Mouse (Mus musculus): ENCODE data around the gene Ccdc24. TPM values are rescaled to one million over a fixed set of nuclear protein-coding genes. Genes with fewer than 3 reads are reported as not detected.

The Ccdc24 gene
- polyA plus RNA-seq, 1 experiment: 1.8 TPM

DNA sequence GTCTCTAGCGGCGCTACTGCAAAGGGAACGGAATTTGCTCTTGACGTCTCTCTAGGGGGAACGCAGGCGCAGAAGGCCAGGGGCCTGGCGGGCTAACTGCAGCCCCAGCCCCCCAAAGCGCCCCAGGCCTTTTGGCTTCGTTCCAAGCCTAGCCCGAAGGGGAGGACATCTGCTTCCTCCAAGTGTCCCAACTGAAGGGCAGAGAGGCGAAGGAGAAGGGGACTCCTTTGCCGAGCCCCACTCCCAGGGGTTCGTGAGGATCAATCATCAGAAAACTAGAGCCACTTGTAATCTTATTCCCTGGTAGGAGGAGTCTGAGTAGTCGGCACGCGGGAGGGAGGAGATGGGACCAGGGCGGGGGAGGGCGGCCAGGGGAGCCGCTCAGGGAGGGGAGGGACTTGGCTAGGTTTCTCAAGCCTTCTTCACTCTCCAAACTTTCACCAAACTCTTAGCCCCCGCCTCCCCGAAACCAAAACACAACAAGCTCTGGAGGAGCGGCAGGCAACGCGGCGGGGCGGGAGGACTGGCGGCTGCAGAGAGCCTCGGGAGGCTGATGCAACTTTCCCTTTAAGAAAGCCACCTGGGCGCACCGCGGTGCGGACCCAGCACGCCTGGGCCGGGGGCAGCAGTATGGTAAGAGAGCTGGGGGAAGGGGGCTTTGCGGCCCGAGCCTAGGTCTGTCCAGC is 37.4 kb downstream of the Ccdc24 start:
- peak; percentile 60 to 66 for DNase-seq
- TF ChIP-seq CTCF (IDR thresholded peaks at IDR 0.05; ENCODE audit: borderline replicate concordance, insufficient read depth, low read depth, low read length) (no peak), POLR2A (IDR thresholded peaks at IDR 0.05; ENCODE audit: borderline replicate concordance, insufficient read depth, low read length) (no peak)
- peak overlapping the region; percentile 85 for H3K4me3 ChIP-seq (replicated peaks; ENCODE audit: insufficient read depth, low read depth, low read length)
- no peaks in the 10 kb centered on the region for H3K27me3 ChIP-seq (ENCODE audit: control insufficient read depth, insufficient read depth, low read length)
- WGBS: 2% methylated on average over 36 of the region's 36 CpGs
- H3K27ac ChIP-seq (ENCODE audit: insufficient read depth, low read length): peak overlapping the region; percentile 63
- no peaks in the 10 kb centered on the region for H3K4me1 ChIP-seq (ENCODE audit: control insufficient read depth, insufficient read depth, low read length)

DNA sequence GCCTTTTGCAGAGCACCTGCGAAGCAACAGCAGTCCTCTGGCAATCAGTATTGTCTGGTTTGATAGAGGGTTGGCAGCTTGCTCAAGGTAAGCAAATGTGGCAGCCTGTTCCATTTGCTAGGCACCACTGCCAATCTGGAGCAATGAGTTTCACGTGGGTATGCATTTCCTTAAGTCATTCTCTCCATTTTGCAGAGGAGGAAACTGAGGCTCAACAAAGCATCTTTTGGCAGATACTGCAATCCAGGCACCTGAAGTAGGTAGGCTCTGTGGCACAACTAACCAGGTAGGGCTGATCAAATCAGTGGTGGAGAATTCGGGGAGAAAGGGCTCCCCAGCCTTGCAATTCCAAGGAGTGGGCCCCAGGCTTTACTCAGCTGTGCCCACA is 37.9 kb downstream of the Ccdc24 start, which contains the start of gene Slc6a9:
TSS of gene Slc6a9 (plus strand) at position 50 of the 388 bp plus-strand sequence.
- DNase-seq: no peak
- Histone ChIP-seq H3K27ac (ENCODE audit: insufficient read depth, low read length) (peak within 1 kb of the TSS; percentile 63), H3K27me3 (ENCODE audit: control insufficient read depth, insufficient read depth, low read length) (no peaks in the 10 kb centered on the region), H3K4me1 (ENCODE audit: control insufficient read depth, insufficient read depth, low read length) (no peaks in the 10 kb centered on the region), H3K4me3 (replicated peaks; ENCODE audit: insufficient read depth, low read depth, low read length) (peak within 1 kb of the TSS; percentile 85)
- WGBS: 36% methylated on average over 3 of the region's 3 CpGs
- no peak for TF ChIP-seq CTCF (IDR thresholded peaks at IDR 0.05; ENCODE audit: borderline replicate concordance, insufficient read depth, low read depth, low read length)
- TF ChIP-seq POLR2A (IDR thresholded peaks at IDR 0.05; ENCODE audit: borderline replicate concordance, insufficient read depth, low read length): no peak

DNA sequence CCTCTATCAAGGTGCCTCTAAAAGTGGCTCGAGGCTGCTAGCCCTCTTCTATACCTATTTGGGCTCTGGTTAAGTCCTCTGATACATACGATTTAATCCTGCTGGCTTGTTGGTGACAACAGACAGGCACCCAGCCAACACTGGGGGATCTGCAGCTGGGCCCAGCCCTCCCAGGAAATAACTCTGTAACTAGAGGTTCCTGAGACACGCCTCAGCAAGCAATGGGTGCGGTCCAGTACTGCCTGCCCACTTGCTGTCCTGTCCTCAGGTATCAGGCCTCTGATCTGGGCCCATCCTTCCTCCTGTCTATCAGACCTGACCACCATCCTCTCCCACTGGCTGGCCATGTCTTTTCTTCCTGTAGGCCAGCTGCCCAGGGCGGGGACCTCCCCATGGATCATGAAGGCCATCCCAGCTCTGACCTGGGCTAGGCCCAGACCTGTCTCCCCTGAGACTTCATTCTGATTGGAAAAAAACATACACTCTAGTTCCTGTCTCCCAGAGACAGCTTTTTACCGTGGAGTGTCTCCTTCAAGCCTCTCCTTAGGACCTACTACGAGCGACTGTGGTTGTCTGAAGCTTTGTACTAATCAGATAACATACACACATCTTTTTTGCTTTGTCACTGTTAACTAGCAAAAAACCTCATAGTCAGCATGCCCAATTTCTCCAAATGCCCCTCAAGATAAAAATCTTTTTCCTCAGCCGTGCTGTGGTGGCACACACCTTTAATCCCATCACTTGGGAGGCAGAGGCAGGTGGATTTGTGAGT is 40.3 kb downstream of the Ccdc24 start:
- no peaks in the 10 kb centered on the region for H3K4me1 ChIP-seq (ENCODE audit: control insufficient read depth, insufficient read depth, low read length)
- no peak overlapping the region for H3K4me3 ChIP-seq (replicated peaks; ENCODE audit: insufficient read depth, low read depth, low read length)
- no peaks in the 10 kb centered on the region for H3K27me3 ChIP-seq (ENCODE audit: control insufficient read depth, insufficient read depth, low read length)
- WGBS: 82% methylated on average over 9 of the region's 9 CpGs
- no peak overlapping the region for H3K27ac ChIP-seq (ENCODE audit: insufficient read depth, low read length)
- TF ChIP-seq CTCF (IDR thresholded peaks at IDR 0.05; ENCODE audit: borderline replicate concordance, insufficient read depth, low read depth, low read length): no peak
- TF ChIP-seq POLR2A (IDR thresholded peaks at IDR 0.05; ENCODE audit: borderline replicate concordance, insufficient read depth, low read length): no peak
- DNase-seq: no peak

GRCm38 (mm10) chr4:117831499-117831898 is 40.9 kb downstream of the Ccdc24 start:
- WGBS: 82% methylated on average over 2 of the region's 2 CpGs
- no peak for TF ChIP-seq POLR2A (IDR thresholded peaks at IDR 0.05; ENCODE audit: borderline replicate concordance, insufficient read depth, low read length)
- TF ChIP-seq CTCF (IDR thresholded peaks at IDR 0.05; ENCODE audit: borderline replicate concordance, insufficient read depth, low read depth, low read length): no peak
- DNase-seq: no peak
- Histone ChIP-seq H3K27me3 (ENCODE audit: control insufficient read depth, insufficient read depth, low read length) (no peaks in the 10 kb centered on the region), H3K4me1 (ENCODE audit: control insufficient read depth, insufficient read depth, low read length) (no peaks in the 10 kb centered on the region), H3K27ac (ENCODE audit: insufficient read depth, low read length) (no peak overlapping the region), H3K4me3 (replicated peaks; ENCODE audit: insufficient read depth, low read depth, low read length) (no peak overlapping the region)

DNA sequence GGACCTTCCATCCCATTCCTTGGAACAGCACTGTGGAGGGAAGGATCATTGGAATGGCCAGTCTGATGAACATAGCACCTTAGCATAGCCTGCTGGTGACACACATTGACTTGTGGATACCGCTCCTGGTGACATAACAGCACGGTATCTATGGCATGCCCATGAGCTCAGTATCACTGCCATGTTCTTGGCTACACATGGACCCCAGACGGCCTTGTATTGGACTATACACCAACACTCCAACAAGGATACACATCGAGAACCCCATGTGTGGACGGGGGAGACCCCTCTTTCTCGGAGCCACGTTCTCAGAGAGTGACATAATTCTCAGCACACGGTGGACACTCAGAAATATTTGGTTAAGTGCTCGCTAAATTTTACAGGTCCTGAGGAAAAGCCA is 41.6 kb downstream of the Ccdc24 start:
- DNase-seq: no peak
- no peak overlapping the region for H3K27ac ChIP-seq (ENCODE audit: insufficient read depth, low read length)
- no peaks in the 10 kb centered on the region for H3K27me3 ChIP-seq (ENCODE audit: control insufficient read depth, insufficient read depth, low read length)
- WGBS: 97% methylated on average over 9 of the region's 9 CpGs
- H3K4me3 ChIP-seq (replicated peaks; ENCODE audit: insufficient read depth, low read depth, low read length): no peak overlapping the region
- no peaks in the 10 kb centered on the region for H3K4me1 ChIP-seq (ENCODE audit: control insufficient read depth, insufficient read depth, low read length)
- TF ChIP-seq POLR2A (IDR thresholded peaks at IDR 0.05; ENCODE audit: borderline replicate concordance, insufficient read depth, low read length) (no peak), CTCF (IDR thresholded peaks at IDR 0.05; ENCODE audit: borderline replicate concordance, insufficient read depth, low read depth, low read length) (no peak)

GRCm38 (mm10) chr4:117830124-117830551 is 42.2 kb downstream of the Ccdc24 start:
- TF ChIP-seq CTCF (IDR thresholded peaks at IDR 0.05; ENCODE audit: borderline replicate concordance, insufficient read depth, low read depth, low read length) (no peak), POLR2A (IDR thresholded peaks at IDR 0.05; ENCODE audit: borderline replicate concordance, insufficient read depth, low read length) (no peak)
- Histone ChIP-seq H3K27ac (ENCODE audit: insufficient read depth, low read length) (no peak overlapping the region), H3K4me1 (ENCODE audit: control insufficient read depth, insufficient read depth, low read length) (no peaks in the 10 kb centered on the region), H3K4me3 (replicated peaks; ENCODE audit: insufficient read depth, low read depth, low read length) (no peak overlapping the region), H3K27me3 (ENCODE audit: control insufficient read depth, insufficient read depth, low read length) (no peaks in the 10 kb centered on the region)
- WGBS: 9% methylated on average over 5 of the region's 5 CpGs
- DNase-seq: peak; percentile 26 to 41

DNA sequence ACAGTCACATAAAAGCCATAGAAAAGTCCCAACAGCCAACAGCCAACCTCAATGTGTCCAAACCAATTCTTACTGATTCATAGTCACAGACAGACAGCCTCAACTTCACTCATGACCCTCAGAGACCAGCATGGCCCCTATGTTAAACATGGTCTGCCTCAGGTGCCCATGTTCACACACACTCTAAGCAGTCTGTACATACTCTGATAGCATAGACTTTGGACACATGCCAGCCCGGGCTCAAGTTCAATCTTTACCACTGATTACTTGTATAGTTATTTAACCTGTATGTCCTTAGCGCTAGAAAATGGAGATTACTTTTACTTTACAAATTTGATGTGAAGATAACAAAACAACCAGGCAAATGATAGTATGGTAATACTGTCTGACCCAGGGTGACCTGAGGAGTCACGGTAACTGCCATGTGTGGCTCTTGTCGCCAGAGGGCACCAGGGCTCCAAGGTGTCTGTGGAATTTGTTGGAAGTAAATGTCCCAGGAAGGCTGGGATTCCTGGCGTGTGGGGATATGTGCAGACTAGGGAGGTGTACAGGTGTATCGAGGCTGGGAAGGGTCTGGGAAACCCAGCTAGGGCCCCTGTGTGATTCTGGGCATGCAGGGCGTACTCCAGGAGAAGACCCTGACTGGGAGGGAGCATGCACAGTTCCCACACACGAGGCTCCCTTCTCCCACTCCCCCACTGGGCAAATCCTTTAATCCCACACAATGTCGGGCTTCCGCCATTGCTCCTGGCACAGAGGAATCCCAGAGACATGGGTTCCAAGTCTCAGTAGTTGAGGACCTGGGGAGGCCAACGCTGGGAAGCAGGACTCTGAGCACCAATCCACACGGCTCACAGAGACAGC is 42.9 kb downstream of the Ccdc24 start:
- TF ChIP-seq POLR2A (IDR thresholded peaks at IDR 0.05; ENCODE audit: borderline replicate concordance, insufficient read depth, low read length) (no peak), CTCF (IDR thresholded peaks at IDR 0.05; ENCODE audit: borderline replicate concordance, insufficient read depth, low read depth, low read length) (peak; percentile 97)
- DNase-seq: peak; percentile 74 to 84
- Histone ChIP-seq H3K27ac (ENCODE audit: insufficient read depth, low read length) (no peak overlapping the region), H3K4me3 (replicated peaks; ENCODE audit: insufficient read depth, low read depth, low read length) (no peak overlapping the region), H3K27me3 (ENCODE audit: control insufficient read depth, insufficient read depth, low read length) (no peaks in the 10 kb centered on the region), H3K4me1 (ENCODE audit: control insufficient read depth, insufficient read depth, low read length) (no peaks in the 10 kb centered on the region)
- WGBS: 8% methylated on average over 12 of the region's 12 CpGs

Measured in cerebellum, adult 2 months (tissue).